Mouse (Mus musculus): Measurements from ENCODE around the gene Nkain2.
"Not testable (repeated sequence)": the region's sequence is repeated elsewhere in the genome, so short reads cannot be mapped to it uniquely, and the experiment has no call there.

Gene Nkain2

DNA sequence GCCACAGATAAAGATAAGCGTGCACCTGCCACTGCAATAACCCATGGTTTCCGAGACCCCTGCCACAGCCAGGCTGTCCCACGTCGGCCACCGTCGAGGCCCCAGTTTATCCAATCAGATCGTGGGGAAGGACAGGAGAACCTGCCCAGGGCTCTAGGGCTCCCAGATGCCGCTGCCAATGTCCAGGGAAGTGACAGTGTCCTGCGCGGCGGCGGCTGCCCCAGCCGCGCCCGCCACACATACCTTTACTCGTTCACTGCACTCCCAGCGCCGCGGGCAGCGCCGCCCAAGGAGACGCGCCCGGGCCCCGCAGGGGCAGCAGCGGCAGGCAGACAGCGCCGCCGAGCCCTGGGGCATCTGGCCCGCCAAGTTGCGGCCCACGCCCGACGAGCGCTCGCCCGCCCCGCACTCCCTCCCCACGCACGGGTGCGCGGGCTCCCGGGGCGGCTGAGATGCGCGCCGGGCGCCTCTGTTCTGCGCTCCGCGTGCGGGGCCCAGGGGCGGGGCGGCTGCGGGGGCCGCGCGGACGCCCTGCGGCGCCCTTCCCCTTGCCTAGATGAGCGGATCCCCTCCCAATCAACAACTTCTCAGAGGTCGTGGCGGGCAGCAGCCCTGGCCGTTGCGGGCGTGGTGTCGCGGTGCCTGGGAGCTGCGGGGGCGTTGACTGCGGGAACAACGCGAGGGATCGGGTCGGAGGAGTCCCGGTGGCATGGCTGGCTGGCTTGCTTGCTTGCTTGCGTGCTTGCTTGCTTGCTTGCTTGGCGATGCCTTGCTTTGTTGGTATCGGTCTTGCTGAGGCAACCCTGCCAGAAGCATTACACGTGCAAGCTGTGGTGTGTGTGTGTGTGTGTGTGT lies at the start of gene Nkain2:
Gene Nkain2, minus strand, starts transcription at position 811 of the 855 bp plus-strand sequence.
- POLR2A ChIA-PET, result no interaction called here
- CTCF ChIA-PET, result interaction anchor here in 3 of 4 experiments (0.9 to 1.5 kb wide), 3 partner anchors 577 to 1147 kb away, joined by 4 read pairs; no protein-coding TSS in a partner anchor

- POLR2A ChIA-PET, result no interaction called here
These were observed 49.6 kb upstream of the Nkain2 start for GRCm38 (mm10) chr10:32939853-32940252.

DNA sequence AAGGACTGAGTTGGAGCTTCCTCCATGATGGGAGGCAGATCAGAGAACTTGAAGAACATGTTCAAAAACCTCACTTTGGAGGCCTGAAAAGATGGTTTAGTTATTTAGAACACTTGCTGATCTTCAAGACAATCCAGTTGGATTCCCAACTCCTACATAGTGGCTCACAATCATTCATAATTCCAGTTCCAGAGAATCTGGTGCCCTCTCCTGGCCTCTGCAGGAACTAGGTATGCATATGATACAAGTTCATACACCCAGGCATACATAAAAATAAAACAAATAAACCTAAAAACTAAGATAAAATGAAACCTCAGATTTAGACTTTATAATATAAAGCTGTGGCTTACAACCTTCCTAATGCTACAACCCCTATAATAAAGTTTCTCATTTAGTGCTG lies 4.8 kb upstream of the Nkain2 start:
- ChIA-PET POLR2A (interaction anchor here in 1 of 4 experiments (0.5 kb wide), 1 partner anchor 786 kb away, joined by 3 read pairs; no protein-coding TSS in a partner anchor), CTCF (no interaction called here)

More at GRCm38 (mm10) chr10:32939853-32940252, 49.6 kb upstream of the Nkain2 start:
- CTCF ChIA-PET, result no interaction called here

GRCm38 (mm10) chr10:32890507-32891131 lies 357 bp upstream of the Nkain2 start:
- ChIA-PET POLR2A (no interaction called here), CTCF (interaction anchor here in 3 of 4 experiments (0.9 to 1.5 kb wide), 4 partner anchors 578 to 1148 kb away, joined by 3 to 4 read pairs (median 4); no protein-coding TSS in a partner anchor)

DNA sequence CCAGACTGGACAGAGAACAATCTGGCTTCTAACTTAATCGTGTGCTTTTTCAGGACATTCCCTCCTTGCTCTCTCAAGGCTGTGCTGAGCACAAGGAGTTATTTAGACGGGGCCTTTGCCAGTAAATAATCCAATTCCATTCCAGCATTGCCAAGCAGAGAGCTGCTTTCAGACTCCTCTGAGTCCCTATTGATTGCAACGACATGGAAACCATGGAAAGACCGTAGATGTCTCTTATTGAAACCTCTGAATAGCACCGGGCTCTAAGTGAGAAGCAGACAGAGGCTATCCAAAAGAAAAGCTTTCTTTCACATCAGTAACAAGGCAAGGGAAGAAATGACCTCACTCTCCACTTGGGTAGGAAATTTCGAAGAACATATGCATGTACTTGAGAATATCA lies 8.3 kb downstream of the Nkain2 start:
- ChIA-PET POLR2A (no interaction called here), CTCF (no interaction called here)

GRCm38 (mm10) chr10:32870691-32871406 lies 19.4 kb downstream of the Nkain2 start:
- CTCF ChIA-PET, result no interaction called here
- POLR2A ChIA-PET, result no interaction called here

GRCm38 (mm10) chr10:32869541-32869940 lies 20.7 kb downstream of the Nkain2 start:
- ChIA-PET CTCF (no interaction called here), POLR2A (interaction anchor here in 1 of 4 experiments (0.5 kb wide), 1 partner anchor 71 kb away, joined by 3 read pairs; no protein-coding TSS in a partner anchor)

- CTCF ChIA-PET, result no interaction called here
- POLR2A ChIA-PET, result interaction anchor here in 1 of 4 experiments (1.0 kb wide), 1 partner anchor 9 kb away, joined by 3 read pairs; no protein-coding TSS in a partner anchor
These were observed 74.9 kb downstream of the Nkain2 start for GRCm38 (mm10) chr10:32815210-32815883.

DNA sequence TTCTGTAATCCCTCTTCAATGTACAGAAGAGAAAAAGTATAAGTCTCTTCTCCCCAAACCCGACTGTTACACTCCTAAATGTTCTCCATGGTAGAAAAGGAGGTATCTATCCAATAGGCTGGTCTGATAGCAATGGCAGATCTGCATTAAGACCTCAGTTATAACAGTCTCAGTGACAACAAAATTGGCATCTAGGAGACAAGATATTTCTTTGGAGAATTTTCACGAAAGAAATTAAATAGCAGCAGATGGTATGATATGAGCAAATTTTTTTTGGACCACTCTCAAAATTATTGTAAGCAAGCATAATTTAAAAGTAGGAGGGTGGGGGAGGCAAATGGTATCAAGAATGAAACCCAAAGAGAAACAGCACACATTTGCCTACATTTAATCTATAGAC lies 94.0 kb downstream of the Nkain2 start:
- POLR2A ChIA-PET, result no interaction called here

GRCm38 (mm10) chr10:32790541-32790940 lies 99.7 kb downstream of the Nkain2 start:
- POLR2A ChIA-PET, result no interaction called here
- CTCF ChIA-PET, result no interaction called here

More for the DNA sequence above, 94.0 kb downstream of the Nkain2 start:
- CTCF ChIA-PET, result no interaction called here

- CTCF ChIA-PET, result no interaction called here
- POLR2A ChIA-PET, result interaction anchor here in 1 of 4 experiments (0.5 kb wide), 1 partner anchor 361 kb away, joined by 3 read pairs; no protein-coding TSS in a partner anchor
These were observed 107.4 kb downstream of the Nkain2 start for GRCm38 (mm10) chr10:32782732-32783359.

DNA sequence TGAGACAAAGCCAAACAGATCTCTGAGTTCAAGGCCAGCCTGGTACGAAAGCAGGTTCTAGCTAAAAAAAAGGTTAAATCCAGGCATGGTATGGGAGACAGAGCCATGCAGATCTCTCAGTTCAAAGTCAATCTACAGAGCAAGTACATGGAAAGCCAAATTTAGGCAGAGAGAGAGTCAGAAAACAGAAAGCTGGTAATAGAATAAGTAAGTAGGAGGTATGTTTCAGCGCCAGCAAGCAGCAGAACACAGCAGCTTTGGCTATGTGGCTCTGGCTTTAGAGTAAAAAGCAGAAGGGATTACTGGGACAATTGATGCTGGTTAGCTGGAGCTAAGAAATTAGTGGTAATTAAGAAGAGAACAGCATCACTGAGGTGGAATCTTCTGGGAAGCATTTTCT lies 151.3 kb downstream of the Nkain2 start:
- CTCF ChIA-PET, result interaction anchor here in 1 of 4 experiments (0.8 kb wide), 1 partner anchor 39 kb away, joined by 3 read pairs; no protein-coding TSS in a partner anchor
- POLR2A ChIA-PET, result no interaction called here

- POLR2A ChIA-PET, result not testable (repeated sequence)
- CTCF ChIA-PET, result interaction anchor here in 1 of 4 experiments (0.6 kb wide), 1 partner anchor 322 kb away, joined by 5 read pairs; no protein-coding TSS in a partner anchor
These were observed 183.7 kb downstream of the Nkain2 start for GRCm38 (mm10) chr10:32706579-32706978.

- ChIA-PET CTCF (no interaction called here), POLR2A (no interaction called here)
These were observed 193.6 kb downstream of the Nkain2 start for GRCm38 (mm10) chr10:32696661-32697060.

- CTCF ChIA-PET, result no interaction called here
- POLR2A ChIA-PET, result no interaction called here
These were observed 205.7 kb downstream of the Nkain2 start for GRCm38 (mm10) chr10:32684548-32684947.

GRCm38 (mm10) chr10:32640256-32640655 lies 250.0 kb downstream of the Nkain2 start:
- POLR2A ChIA-PET, result no interaction called here
- CTCF ChIA-PET, result no interaction called here

DNA sequence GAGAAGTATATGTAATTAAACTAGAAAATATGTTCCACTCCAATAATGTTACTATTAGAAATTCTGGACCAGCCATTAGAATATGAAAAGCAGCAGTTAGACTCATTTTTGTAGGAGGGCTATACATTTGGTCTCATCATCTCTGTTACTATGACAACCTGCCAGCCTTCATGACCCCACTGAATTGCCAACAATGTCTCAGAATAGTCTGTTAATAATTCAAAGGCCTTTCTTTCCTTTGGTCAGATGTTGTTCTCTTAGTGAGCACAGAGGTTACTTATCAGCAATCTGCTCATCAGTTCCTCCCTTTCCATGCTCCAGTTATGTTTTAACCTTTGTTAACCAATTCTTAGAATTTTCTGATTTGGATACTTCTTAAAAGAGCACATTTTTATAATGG lies 251.1 kb downstream of the Nkain2 start:
- ChIA-PET POLR2A (no interaction called here), CTCF (no interaction called here)

GRCm38 (mm10) chr10:32631043-32631442 lies 259.2 kb downstream of the Nkain2 start:
- CTCF ChIA-PET, result no interaction called here

DNA sequence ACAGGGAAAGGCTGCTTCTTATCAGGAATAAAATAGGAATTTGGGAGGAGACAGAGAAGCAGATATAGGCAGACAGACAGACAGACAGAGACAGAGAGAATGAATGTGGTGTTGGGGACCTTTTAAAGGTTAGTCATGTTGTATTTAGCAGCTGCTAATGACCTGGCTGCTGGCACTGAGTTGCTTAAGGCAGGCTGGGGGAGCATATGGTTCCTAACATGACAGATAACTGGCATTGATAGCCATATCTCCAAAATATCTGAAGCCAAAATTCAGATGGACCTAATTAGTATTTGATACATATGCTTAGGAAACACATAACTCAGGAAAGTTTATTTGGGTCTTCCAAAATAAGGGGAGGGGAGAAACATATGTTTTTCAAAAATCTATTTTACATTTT lies 285.8 kb downstream of the Nkain2 start:
- ChIA-PET CTCF (no interaction called here), POLR2A (no interaction called here)

More at GRCm38 (mm10) chr10:32631043-32631442, 259.2 kb downstream of the Nkain2 start:
- POLR2A ChIA-PET, result interaction anchor here in 1 of 4 experiments (1.4 kb wide), 1 partner anchor 15 kb away, joined by 3 read pairs; no protein-coding TSS in a partner anchor
